Mouse (Mus musculus): ENCODE measurements around the gene Atp11a. TPM values are rescaled to one million over a fixed set of nuclear protein-coding genes. Genes with fewer than 3 reads are reported as not detected.

The Atp11a gene
- polyA plus RNA-seq, 1 experiment from 2014 or later = 8.5 TPM

DNA sequence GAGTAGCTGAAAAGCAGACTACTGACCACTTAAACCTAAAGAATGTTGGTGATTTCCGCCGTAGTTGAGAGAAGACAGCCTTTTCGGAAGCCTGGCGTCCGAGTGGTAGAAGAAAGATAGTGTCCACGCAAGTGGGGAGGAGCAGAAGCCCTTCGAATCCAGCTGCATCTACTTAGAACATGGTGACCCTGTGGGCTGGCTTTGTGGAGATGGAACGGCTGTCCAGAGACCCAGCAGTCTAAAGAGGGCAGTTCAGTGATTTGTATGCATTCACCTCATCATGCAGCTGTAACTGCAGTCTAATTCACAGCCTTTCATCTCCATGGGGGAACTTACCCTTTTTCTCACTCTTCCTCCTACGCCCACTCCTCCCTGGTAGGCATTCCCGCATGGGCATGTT lies 44.8 kb downstream of the Atp11a start:
- Histone ChIP-seq H3K9me3 (no peaks in the 10 kb centered on the region), H3K27me3 (ENCODE audit: insufficient read depth, poor library complexity, severe bottlenecking) (no peaks in the 10 kb centered on the region), H3K4me3 (no peak overlapping the region), H3K36me3 (peaks cover 3% of the 10 kb centered on the region; the same call in 1 of the 2 replicates), H3K4me1 (replicated peaks) (peaks cover 65% of the 10 kb centered on the region), H3K27ac (peak overlapping the region; percentile 30; the same call in 1 of the 2 replicates)
- WGBS = 74% methylated on average over 10 of the region's 10 CpGs
- no peak for DNase-seq (ENCODE audit: low spot score)

DNA sequence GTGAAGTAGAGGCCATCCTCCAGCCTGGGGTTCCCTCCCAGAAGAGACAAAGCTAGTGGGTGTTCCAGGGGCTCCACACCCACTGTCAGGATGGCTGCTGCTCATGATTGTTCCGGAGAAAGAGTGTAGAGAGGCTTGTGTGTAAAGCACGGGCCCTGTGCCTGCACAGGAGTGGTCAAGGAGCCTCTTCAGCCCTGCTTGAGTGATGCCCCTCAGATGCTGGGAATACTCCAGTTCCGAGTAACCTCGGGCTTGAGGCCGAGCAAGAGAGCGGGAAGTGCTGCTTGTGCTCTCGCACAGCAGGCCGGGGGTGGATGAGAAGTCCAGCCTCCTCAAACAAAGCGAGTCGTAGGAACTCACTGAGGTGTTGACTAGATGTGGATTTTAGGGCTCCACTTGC lies 46.3 kb downstream of the Atp11a start:
- Histone ChIP-seq H3K27ac (no peak overlapping the region), H3K36me3 (peaks cover 10% of the 10 kb centered on the region; the same call in 1 of the 2 replicates), H3K27me3 (ENCODE audit: insufficient read depth, poor library complexity, severe bottlenecking) (no peaks in the 10 kb centered on the region), H3K4me3 (no peak overlapping the region), H3K9me3 (no peaks in the 10 kb centered on the region), H3K4me1 (replicated peaks) (peaks cover 72% of the 10 kb centered on the region)
- no peak for DNase-seq (ENCODE audit: low spot score)
- WGBS = 83% methylated on average over 10 of the region's 10 CpGs

DNA sequence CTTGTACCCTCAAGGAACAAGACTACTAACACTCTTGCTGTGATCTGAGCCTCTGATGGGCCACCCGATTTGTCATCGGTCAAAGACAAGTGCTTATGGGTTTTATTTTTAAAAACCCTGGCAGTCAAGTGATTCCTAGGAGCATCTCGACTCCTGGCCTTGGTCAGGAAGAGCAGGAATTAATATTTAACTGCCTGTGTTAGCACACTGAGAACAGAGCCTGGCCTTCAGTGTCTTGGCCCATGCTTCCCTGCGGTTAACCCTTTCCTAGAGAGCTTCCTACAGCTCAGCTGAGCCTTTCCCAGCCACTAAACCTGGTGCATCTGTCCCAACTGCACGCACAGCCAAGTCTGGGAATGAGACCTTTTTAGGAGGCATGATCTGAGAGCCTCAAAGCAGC lies 48.1 kb downstream of the Atp11a start:
- no peaks in the 10 kb centered on the region for H3K9me3 ChIP-seq
- WGBS = 81% methylated on average over 5 of the region's 5 CpGs

DNA sequence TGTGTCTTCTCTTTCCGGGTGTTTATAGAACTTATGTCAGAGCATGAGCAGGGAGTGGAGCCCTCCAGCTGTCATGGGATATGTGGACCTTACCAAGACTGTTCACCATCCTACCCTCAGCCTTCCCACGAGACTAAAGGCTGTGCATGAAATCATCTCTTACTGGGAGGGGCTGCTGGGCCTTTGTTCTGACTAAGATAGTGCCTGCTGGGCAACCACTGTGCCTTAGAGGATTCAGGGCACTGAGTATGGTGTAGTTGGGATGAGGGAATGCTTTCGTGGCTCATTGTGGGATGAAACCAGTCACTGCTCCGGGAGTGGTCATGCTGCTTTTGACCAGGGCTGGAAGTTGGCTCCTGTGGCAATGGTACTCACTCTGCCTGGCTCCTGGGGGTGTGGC lies 48.8 kb downstream of the Atp11a start:
- H3K36me3 ChIP-seq = peaks cover 12% of the 10 kb centered on the region; the same call in 1 of the 2 replicates
- DNase-seq (ENCODE audit: low spot score) = no peak
- H3K27me3 ChIP-seq (ENCODE audit: insufficient read depth, poor library complexity, severe bottlenecking) = no peaks in the 10 kb centered on the region
- 53% methylated on average over 4 of the region's 4 CpGs for WGBS
- H3K9me3 ChIP-seq = no peaks in the 10 kb centered on the region
- peak overlapping the region; percentile 50 for H3K27ac ChIP-seq
- no peak overlapping the region for H3K4me3 ChIP-seq
- H3K4me1 ChIP-seq (replicated peaks) = peaks cover 67% of the 10 kb centered on the region

More for the DNA sequence above, 48.1 kb downstream of the Atp11a start:
- H3K27ac ChIP-seq = peak overlapping the region; percentile 56; the same call in 1 of the 2 replicates
- DNase-seq (ENCODE audit: low spot score) = no peak
- H3K27me3 ChIP-seq (ENCODE audit: insufficient read depth, poor library complexity, severe bottlenecking) = no peaks in the 10 kb centered on the region
- no peak overlapping the region for H3K4me3 ChIP-seq
- H3K4me1 ChIP-seq (replicated peaks) = peaks cover 72% of the 10 kb centered on the region
- H3K36me3 ChIP-seq = peaks cover 12% of the 10 kb centered on the region; the same call in 1 of the 2 replicates

DNA sequence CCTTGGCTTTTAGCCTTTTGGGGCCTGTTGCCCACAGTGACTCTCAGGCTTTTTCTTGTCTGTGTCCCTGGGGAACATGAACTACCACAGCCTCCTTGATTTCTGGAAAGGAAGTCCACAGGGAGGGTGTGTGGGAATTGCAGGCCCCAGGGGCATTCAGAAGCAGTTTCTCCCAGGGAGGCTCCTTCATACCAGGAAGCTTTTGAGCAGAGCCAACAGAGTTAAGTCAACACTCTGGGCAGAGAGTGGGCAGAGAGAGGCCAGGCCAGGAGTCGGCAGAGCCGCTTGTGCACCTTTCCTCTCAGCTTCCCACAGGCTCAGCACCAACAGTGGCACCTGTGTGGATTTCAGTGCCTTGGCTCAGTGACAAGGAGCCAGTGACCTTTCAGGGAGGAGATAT lies 51.2 kb downstream of the Atp11a start:
- Histone ChIP-seq H3K4me1 (replicated peaks) (peaks cover 48% of the 10 kb centered on the region), H3K27ac (peak overlapping the region; percentile 29; the same call in 1 of the 2 replicates), H3K9me3 (no peaks in the 10 kb centered on the region), H3K4me3 (no peak overlapping the region), H3K36me3 (peaks cover 29% of the 10 kb centered on the region), H3K27me3 (ENCODE audit: insufficient read depth, poor library complexity, severe bottlenecking) (no peaks in the 10 kb centered on the region)
- WGBS = 79% methylated on average over 2 of the region's 2 CpGs
- no peak for DNase-seq (ENCODE audit: low spot score)

DNA sequence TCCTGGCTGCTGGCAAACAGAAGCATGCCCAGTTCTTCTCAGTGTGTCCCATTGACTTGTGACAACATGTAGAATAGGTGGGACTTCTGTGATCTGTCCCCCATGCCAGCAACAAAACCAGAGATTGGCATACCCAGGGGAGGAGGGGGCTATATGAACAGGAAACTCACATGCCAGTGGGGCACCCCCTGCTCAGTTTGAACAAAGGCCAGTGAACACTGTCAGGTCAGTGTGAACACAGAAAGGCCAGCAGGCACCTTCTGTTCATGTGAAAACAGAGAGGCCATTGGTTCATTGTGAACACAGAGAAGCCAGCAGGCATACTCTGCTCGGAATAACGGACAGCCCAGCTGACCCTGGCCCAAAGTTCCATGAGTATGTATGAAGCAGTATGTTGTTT lies 52.7 kb downstream of the Atp11a start:
- Histone ChIP-seq H3K36me3 (peaks cover 35% of the 10 kb centered on the region), H3K27ac (peak overlapping the region; percentile 19; the same call in 1 of the 2 replicates), H3K4me3 (no peak overlapping the region), H3K4me1 (replicated peaks) (peaks cover 45% of the 10 kb centered on the region), H3K9me3 (no peaks in the 10 kb centered on the region), H3K27me3 (ENCODE audit: insufficient read depth, poor library complexity, severe bottlenecking) (no peaks in the 10 kb centered on the region)
- 50% methylated on average over 2 of the region's 2 CpGs for WGBS
- DNase-seq (ENCODE audit: low spot score) = no peak

DNA sequence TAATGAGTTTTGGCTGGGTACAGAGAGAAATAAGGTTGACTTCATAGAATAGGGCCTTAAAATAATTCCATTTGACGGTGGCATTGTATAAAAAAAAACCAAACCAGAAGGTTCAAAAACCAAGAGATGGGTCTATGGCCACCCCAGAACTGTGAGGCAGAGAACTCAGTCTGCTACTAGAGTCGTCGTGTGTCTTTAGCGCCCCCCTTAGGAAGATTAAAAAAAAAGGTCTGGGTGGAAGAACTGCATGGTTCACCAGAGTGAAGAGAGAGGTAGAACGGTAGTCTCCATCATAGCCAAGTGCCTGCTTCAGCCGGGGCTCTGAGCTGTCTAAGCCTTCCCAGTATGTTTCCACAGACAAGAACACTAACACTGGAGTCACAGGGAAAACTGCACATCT lies 54.4 kb downstream of the Atp11a start:
- H3K27ac ChIP-seq = no peak overlapping the region
- no peaks in the 10 kb centered on the region for H3K27me3 ChIP-seq (ENCODE audit: insufficient read depth, poor library complexity, severe bottlenecking)
- peaks cover 32% of the 10 kb centered on the region for H3K4me1 ChIP-seq (replicated peaks)
- H3K36me3 ChIP-seq = peaks cover 35% of the 10 kb centered on the region
- 50% methylated on average over 6 of the region's 6 CpGs for WGBS
- no peak for DNase-seq (ENCODE audit: low spot score)
- H3K4me3 ChIP-seq = no peak overlapping the region
- H3K9me3 ChIP-seq = no peaks in the 10 kb centered on the region

DNA sequence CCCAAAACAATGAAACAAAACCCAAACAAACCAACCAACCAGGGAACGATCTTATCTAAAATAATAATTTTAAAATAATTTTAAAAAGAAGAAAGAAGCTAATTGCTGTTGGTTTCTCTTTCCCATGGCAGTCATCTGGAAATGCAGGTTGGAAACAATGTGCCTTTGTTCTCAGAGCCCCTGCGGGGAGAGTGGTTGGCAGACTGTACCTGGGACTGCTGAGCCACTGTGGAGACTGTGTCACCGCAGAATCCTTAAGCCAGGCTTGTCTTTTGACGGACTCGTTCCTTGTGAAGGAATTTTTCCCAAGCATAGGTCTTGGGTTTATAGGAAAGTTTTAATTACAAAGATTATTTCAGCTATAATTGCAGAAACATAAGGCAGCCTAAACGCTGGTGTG lies 59.6 kb downstream of the Atp11a start:
- H3K36me3 ChIP-seq = peaks cover 46% of the 10 kb centered on the region
- WGBS = 80% methylated on average over 6 of the region's 6 CpGs
- peaks cover 22% of the 10 kb centered on the region for H3K4me1 ChIP-seq (replicated peaks)
- DNase-seq (ENCODE audit: low spot score) = no peak
- no peak overlapping the region for H3K4me3 ChIP-seq
- no peaks in the 10 kb centered on the region for H3K27me3 ChIP-seq (ENCODE audit: insufficient read depth, poor library complexity, severe bottlenecking)
- H3K27ac ChIP-seq = no peak overlapping the region
- H3K9me3 ChIP-seq = no peaks in the 10 kb centered on the region

DNA sequence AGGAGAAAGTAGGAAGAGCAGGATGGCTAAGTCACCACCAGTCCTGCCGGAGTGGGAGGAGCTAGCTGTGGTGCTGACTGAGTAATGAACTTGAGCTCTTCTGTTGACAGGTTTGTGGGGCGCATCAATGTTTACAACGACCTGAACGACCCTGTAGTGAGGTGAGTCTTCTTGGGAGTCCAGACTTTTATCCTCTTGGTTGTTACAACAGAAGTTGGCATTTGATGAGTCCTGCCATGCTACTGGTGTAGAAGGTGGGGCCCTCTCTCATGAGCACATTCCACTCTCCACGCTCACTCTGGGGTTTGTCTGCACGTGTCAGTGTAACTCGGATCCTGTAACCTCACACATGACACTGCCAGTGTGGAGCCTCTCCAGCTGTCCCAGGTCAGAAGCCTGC lies 66.1 kb downstream of the Atp11a start:
- Histone ChIP-seq H3K27ac (no peak overlapping the region), H3K9me3 (no peaks in the 10 kb centered on the region), H3K36me3 (peaks cover 64% of the 10 kb centered on the region), H3K4me1 (replicated peaks) (peaks cover 50% of the 10 kb centered on the region), H3K27me3 (ENCODE audit: insufficient read depth, poor library complexity, severe bottlenecking) (no peaks in the 10 kb centered on the region), H3K4me3 (no peak overlapping the region)
- WGBS = 83% methylated on average over 7 of the region's 7 CpGs
- no peak for DNase-seq (ENCODE audit: low spot score)

DNA sequence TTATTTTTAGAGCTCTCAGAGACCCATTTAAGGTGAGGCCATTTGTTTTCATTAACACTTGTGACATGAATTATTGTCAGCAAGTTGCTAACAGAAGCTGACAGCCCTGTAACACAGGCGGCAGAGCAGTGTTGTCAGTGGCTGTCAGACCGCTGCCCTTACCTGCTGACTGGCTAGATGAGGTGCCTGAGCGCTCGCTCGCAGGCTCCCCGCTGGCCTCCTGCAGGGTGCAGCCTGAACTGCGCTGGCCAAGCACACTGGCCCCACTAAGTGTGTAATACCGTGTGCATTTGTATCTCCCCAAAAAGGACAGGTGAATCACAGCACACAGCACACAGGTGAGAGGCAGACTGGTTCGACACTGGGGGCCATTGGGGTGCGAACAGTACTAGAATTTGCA lies 67.7 kb downstream of the Atp11a start:
- DNase-seq (ENCODE audit: low spot score) = no peak
- no peak overlapping the region for H3K4me3 ChIP-seq
- H3K27ac ChIP-seq = peak overlapping the region; percentile 30; the same call in 1 of the 2 replicates
- H3K4me1 ChIP-seq (replicated peaks) = peaks cover 64% of the 10 kb centered on the region
- peaks cover 77% of the 10 kb centered on the region for H3K36me3 ChIP-seq
- H3K9me3 ChIP-seq = no peaks in the 10 kb centered on the region
- H3K27me3 ChIP-seq (ENCODE audit: insufficient read depth, poor library complexity, severe bottlenecking) = no peaks in the 10 kb centered on the region
- WGBS = 50% methylated on average over 10 of the region's 10 CpGs

DNA sequence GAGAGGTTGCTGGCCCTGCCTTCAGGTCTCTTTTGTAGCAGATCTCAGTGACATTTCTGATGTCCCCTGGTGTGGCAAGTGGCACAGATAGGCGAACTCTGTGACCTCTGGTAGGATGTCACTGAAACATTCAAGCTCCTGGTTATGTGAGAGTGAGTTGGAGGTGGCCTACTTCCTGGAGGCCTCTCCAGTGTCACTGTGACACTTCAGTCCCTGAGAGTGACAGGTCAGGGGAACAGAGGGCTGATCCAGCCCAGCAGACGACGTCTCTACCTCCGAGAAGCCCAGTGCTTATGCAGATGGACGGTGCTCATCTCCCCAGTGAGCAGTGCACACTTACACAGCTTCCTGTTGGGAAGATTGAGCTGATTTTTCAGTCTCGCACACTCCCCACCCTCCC lies 68.4 kb downstream of the Atp11a start:
- Histone ChIP-seq H3K36me3 (peaks cover 72% of the 10 kb centered on the region), H3K27ac (peak overlapping the region; percentile 42; the same call in 1 of the 2 replicates), H3K9me3 (no peaks in the 10 kb centered on the region), H3K27me3 (ENCODE audit: insufficient read depth, poor library complexity, severe bottlenecking) (no peaks in the 10 kb centered on the region), H3K4me1 (replicated peaks) (peaks cover 64% of the 10 kb centered on the region), H3K4me3 (no peak overlapping the region)
- WGBS = 49% methylated on average over 6 of the region's 6 CpGs
- no peak for DNase-seq (ENCODE audit: low spot score)

DNA sequence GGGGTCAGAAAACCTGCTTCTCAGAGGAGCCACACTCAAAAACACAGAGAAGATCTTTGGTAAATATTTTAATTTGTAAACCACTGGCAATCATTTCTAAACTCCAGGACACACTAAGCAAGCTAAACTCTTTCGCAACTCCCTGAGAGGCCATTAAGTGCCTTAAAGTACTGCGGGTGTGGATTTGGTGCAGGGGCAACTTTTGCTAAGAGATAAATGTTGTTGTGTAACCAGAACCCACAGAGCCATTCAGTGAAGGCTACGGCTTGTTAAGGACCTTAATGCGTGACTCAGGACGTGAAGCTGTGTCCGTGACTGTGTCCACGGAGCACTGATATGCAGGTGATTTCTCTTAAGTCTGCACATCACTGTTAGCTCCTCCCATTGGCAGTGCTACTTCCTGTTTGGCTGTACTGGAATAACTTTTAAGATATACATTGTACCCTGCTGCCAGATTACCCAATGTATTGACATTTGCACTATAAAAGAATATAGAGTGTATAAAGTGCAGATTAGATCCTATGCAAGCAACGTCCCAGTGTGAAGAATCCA lies 68.9 kb downstream of the Atp11a start:
- peaks cover 63% of the 10 kb centered on the region for H3K4me1 ChIP-seq (replicated peaks)
- DNase-seq (ENCODE audit: low spot score) = no peak
- no peak overlapping the region for H3K4me3 ChIP-seq
- H3K27me3 ChIP-seq (ENCODE audit: insufficient read depth, poor library complexity, severe bottlenecking) = no peaks in the 10 kb centered on the region
- H3K9me3 ChIP-seq = no peaks in the 10 kb centered on the region
- no peak overlapping the region for H3K27ac ChIP-seq
- H3K36me3 ChIP-seq = peaks cover 70% of the 10 kb centered on the region
- WGBS = 81% methylated on average over 8 of the region's 8 CpGs

DNA sequence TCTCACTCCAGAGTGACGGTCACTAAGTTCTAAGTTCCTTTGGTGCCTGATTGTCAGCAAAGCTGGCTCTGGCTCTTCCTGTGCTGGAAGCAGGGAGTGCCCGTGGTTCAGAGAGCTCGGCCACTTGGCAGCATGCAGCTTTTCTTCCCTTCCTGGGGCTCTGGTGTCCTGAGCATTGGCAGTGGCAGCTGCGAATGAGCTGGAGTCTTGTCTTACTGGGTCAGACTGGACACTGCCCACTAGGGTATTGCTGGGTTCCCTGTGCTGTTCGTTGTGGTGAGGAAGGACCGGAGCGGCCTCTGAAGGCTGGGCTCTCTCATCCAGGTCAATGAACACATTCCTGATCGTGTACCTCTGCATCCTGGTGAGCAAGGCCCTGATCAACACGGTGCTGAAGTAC lies 70.3 kb downstream of the Atp11a start:
- WGBS = 88% methylated on average over 9 of the region's 9 CpGs
- Histone ChIP-seq H3K27ac (no peak overlapping the region), H3K36me3 (peaks cover 74% of the 10 kb centered on the region), H3K4me1 (replicated peaks) (peaks cover 73% of the 10 kb centered on the region), H3K27me3 (ENCODE audit: insufficient read depth, poor library complexity, severe bottlenecking) (no peaks in the 10 kb centered on the region), H3K4me3 (no peak overlapping the region), H3K9me3 (no peaks in the 10 kb centered on the region)
- no peak for DNase-seq (ENCODE audit: low spot score)

DNA sequence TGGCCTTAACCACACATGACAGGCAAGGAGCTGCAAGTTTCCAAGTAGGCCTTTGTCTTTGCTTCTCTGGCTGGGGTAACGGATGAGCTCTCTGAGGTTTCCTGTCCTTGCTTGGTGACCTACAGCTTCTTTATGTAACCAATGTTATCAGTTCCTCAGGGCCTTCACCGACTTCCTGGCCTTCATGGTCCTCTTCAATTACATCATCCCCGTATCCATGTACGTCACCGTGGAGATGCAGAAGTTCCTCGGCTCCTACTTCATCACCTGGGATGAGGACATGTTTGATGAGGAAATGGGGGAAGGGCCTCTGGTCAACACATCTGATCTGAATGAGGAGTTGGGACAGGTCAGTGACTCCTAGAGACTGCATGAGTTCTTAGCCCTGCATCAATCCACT lies 71.5 kb downstream of the Atp11a start:
- 87% methylated on average over 6 of the region's 6 CpGs for WGBS
- Histone ChIP-seq H3K9me3 (no peaks in the 10 kb centered on the region), H3K36me3 (peaks cover 74% of the 10 kb centered on the region), H3K27ac (peak overlapping the region; percentile 73), H3K4me1 (replicated peaks) (peaks cover 80% of the 10 kb centered on the region), H3K4me3 (no peak overlapping the region), H3K27me3 (ENCODE audit: insufficient read depth, poor library complexity, severe bottlenecking) (no peaks in the 10 kb centered on the region)
- DNase-seq (ENCODE audit: low spot score) = no peak

Measured in hindbrain, embryonic 10.5 days (tissue).